Mouse (Mus musculus) E14TG2a.4 (cell line): ENCODE results near the gene Nelfb.
A peak's percentile ranks its signal among the peaks of the same experiment; 100 is the strongest.

ENCODE experiments used
- H3K27me3 ChIP-seq: 2 replicates; pipeline ENCODE4 v1.6.1; 2014; ENCODE audit warnings: low read length, control low read depth; ENCODE audit not compliant: insufficient read depth
- H3K36me3 ChIP-seq: 2 replicates; pipeline ENCODE4 v1.6.1; 2014; ENCODE audit warnings: low read length, control low read depth; ENCODE audit not compliant: insufficient read depth
- H3K4me1 ChIP-seq: replicated peaks from 2 replicates; pipeline ENCODE4 v1.6.1; 2014; ENCODE audit warnings: low read depth, low read length, control low read depth
- H3K4me3 ChIP-seq: replicated peaks from 2 replicates; pipeline ENCODE4 v1.5.1; 2014; ENCODE audit warnings: mild to moderate bottlenecking, low read length
- H3K9me3 ChIP-seq: 2 replicates; pipeline ENCODE4 v1.6.1; 2014; ENCODE audit warnings: low read length, control low read depth
- CTCF ChIP-seq: conservative IDR thresholded peaks from 2 replicates; pipeline ENCODE4 v1.5.1; 2014; ENCODE audit warnings: low read length
- NANOG ChIP-seq: IDR thresholded peaks from 2 replicates; pipeline ENCODE4 v1.6.1; 2014; ENCODE audit warnings: borderline replicate concordance, low read length, mixed read lengths
- POU5F1 ChIP-seq: IDR thresholded peaks from 2 replicates; pipeline ENCODE4 v1.6.1; 2014; ENCODE audit warnings: low read length, borderline replicate concordance

The Nelfb gene

GRCm38 (mm10) chr2:25234551-25235220 lies 23.4 kb upstream of the Nelfb start:
- TF ChIP-seq POU5F1 (no peak), NANOG (no peak), CTCF (no peak)
- peaks cover 88% of the 10 kb centered on the region for H3K4me1 ChIP-seq
- H3K27me3 ChIP-seq = peaks cover 8% of the 10 kb centered on the region
- no peak overlapping the region for H3K4me3 ChIP-seq
- no peaks in the 10 kb centered on the region for H3K9me3 ChIP-seq
- H3K36me3 ChIP-seq = no peaks in the 10 kb centered on the region

GRCm38 (mm10) chr2:25234050-25234449 lies 22.8 kb upstream of the Nelfb start, which contains the start of gene Slc34a3:
Gene Slc34a3, minus strand, starts transcription at chr2:25234364.
- no peaks in the 10 kb centered on the region for H3K36me3 ChIP-seq
- peaks cover 87% of the 10 kb centered on the region for H3K4me1 ChIP-seq
- no peak for TF ChIP-seq CTCF
- TF ChIP-seq NANOG = no peak
- TF ChIP-seq POU5F1 = no peak
- peaks cover 8% of the 10 kb centered on the region for H3K27me3 ChIP-seq
- no peak within 1 kb of the TSS for H3K4me3 ChIP-seq
- H3K9me3 ChIP-seq = no peaks in the 10 kb centered on the region

- Histone ChIP-seq H3K27me3 (peaks cover 8% of the 10 kb centered on the region), H3K4me3 (no peak overlapping the region), H3K4me1 (peaks cover 87% of the 10 kb centered on the region), H3K36me3 (no peaks in the 10 kb centered on the region), H3K9me3 (no peaks in the 10 kb centered on the region)
- no peak for TF ChIP-seq POU5F1
- no peak for TF ChIP-seq NANOG
- TF ChIP-seq CTCF = no peak
These were observed 22.1 kb upstream of the Nelfb start for GRCm38 (mm10) chr2:25233421-25233820.

GRCm38 (mm10) chr2:25231038-25231437 lies 19.7 kb upstream of the Nelfb start:
- TF ChIP-seq NANOG (no peak), POU5F1 (no peak), CTCF (no peak)
- Histone ChIP-seq H3K4me1 (peaks cover 87% of the 10 kb centered on the region), H3K27me3 (peaks cover 8% of the 10 kb centered on the region), H3K36me3 (no peaks in the 10 kb centered on the region), H3K4me3 (peak overlapping the region; percentile 64), H3K9me3 (no peaks in the 10 kb centered on the region)

GRCm38 (mm10) chr2:25230581-25230980 lies 19.3 kb upstream of the Nelfb start:
- H3K4me3 ChIP-seq = peak overlapping the region; percentile 64
- no peaks in the 10 kb centered on the region for H3K36me3 ChIP-seq
- no peaks in the 10 kb centered on the region for H3K9me3 ChIP-seq
- peaks cover 87% of the 10 kb centered on the region for H3K4me1 ChIP-seq
- TF ChIP-seq NANOG (no peak), CTCF (no peak), POU5F1 (no peak)
- H3K27me3 ChIP-seq = peaks cover 8% of the 10 kb centered on the region

GRCm38 (mm10) chr2:25229582-25229981 lies 18.3 kb upstream of the Nelfb start:
- H3K9me3 ChIP-seq = no peaks in the 10 kb centered on the region
- H3K36me3 ChIP-seq = no peaks in the 10 kb centered on the region
- H3K4me1 ChIP-seq = peaks cover 82% of the 10 kb centered on the region
- TF ChIP-seq NANOG (no peak), CTCF (no peak), POU5F1 (no peak)
- peaks cover 6% of the 10 kb centered on the region for H3K27me3 ChIP-seq
- H3K4me3 ChIP-seq = no peak overlapping the region

GRCm38 (mm10) chr2:25228995-25229530 lies 17.8 kb upstream of the Nelfb start:
- H3K27me3 ChIP-seq = peaks cover 6% of the 10 kb centered on the region
- H3K36me3 ChIP-seq = no peaks in the 10 kb centered on the region
- TF ChIP-seq POU5F1 = no peak
- TF ChIP-seq NANOG = no peak
- TF ChIP-seq CTCF = no peak
- peak overlapping the region; percentile 73 for H3K4me3 ChIP-seq
- H3K9me3 ChIP-seq = no peaks in the 10 kb centered on the region
- H3K4me1 ChIP-seq = peaks cover 76% of the 10 kb centered on the region

GRCm38 (mm10) chr2:25228431-25228889 lies 17.2 kb upstream of the Nelfb start:
- peaks cover 75% of the 10 kb centered on the region for H3K4me1 ChIP-seq
- H3K9me3 ChIP-seq = no peaks in the 10 kb centered on the region
- peak overlapping the region; percentile 73 for H3K4me3 ChIP-seq
- TF ChIP-seq CTCF = peak; percentile 64
- no peak for TF ChIP-seq POU5F1
- H3K36me3 ChIP-seq = peaks cover 6% of the 10 kb centered on the region
- peaks cover 6% of the 10 kb centered on the region for H3K27me3 ChIP-seq

- Histone ChIP-seq H3K36me3 (peaks cover 16% of the 10 kb centered on the region), H3K4me3 (0 out of 2 replicates have a peak overlapping the region, but pooled peaks have one; percentile 73), H3K9me3 (no peaks in the 10 kb centered on the region), H3K4me1 (peaks cover 73% of the 10 kb centered on the region), H3K27me3 (no peaks in the 10 kb centered on the region)
- TF ChIP-seq POU5F1 (no peak), NANOG (no peak), CTCF (no peak)
These were observed 16.1 kb upstream of the Nelfb start for GRCm38 (mm10) chr2:25227406-25227805.
